ENCODE assay signal across 14 mouse cellular contexts in genomic region chr6:91160976-91161375, GRCm38 (mm10). TPM values are rescaled to one million over a fixed set of nuclear protein-coding genes. Genes with fewer than 3 reads are reported as not detected.
DNase-seq lines count a peak whose midpoint lies in the region; ATAC-seq and TF ChIP-seq lines count a peak whose summit lies in the region.
"Had no signal": no experiment of that assay in that cellular context is flagged by ENCODE, and none has a peak within 500 bp of the region (broad histone marks: within the 10 kb centered on the region; RNA-seq: fewer than 3 reads in every experiment).

No protein-coding gene starts in this region.

- intact Hi-C loops in left cerebral cortex, postnatal 10 days (cut with DNase I) = no loop called here

- H3K27me3 ChIP-seq in forebrain, embryonic 12.5 days = no peaks in the 10 kb centered on the region
- no peaks in the 10 kb centered on the region for H3K27me3 ChIP-seq in forebrain, postnatal 0 days (ENCODE audit: insufficient read depth, low read length)
- no peaks in the 10 kb centered on the region for H3K27me3 ChIP-seq in limb, embryonic 12.5 days
- no peaks in the 10 kb centered on the region for H3K27me3 ChIP-seq in limb, embryonic 10.5 days (ENCODE audit: low read depth, poor library complexity, severe bottlenecking)
- no peaks in the 10 kb centered on the region for H3K27me3 ChIP-seq in hindbrain, embryonic 13.5 days
- H3K27me3 ChIP-seq in liver, embryonic 16.5 days (ENCODE audit: control insufficient read depth, insufficient read depth, low read depth, low read length) = no peaks in the 10 kb centered on the region

- DNase-seq in forebrain, postnatal 0 days = no peak
- DNase-seq in limb, embryonic 10.5 days (ENCODE audit: low spot score) = no peak
- no peak for DNase-seq in left cerebral cortex, postnatal 10 days (ENCODE audit: extremely low spot score in 1 of 2, low spot score in 2 of 2)
- DNase-seq: lung, adult 2 months had no signal

- H3K4me2 ChIP-seq in forebrain, embryonic 12.5 days = no peak overlapping the region
- H3K4me2 ChIP-seq in forebrain, postnatal 0 days (ENCODE audit: low read depth) = no peak overlapping the region
- H3K4me2 ChIP-seq in limb, embryonic 12.5 days = no peak overlapping the region
- H3K4me2 ChIP-seq in hindbrain, embryonic 13.5 days = peak overlapping the region; percentile 16; the same call in 1 of the 2 replicates
- no peak overlapping the region for H3K4me2 ChIP-seq in liver, embryonic 16.5 days (ENCODE audit: low read depth, low read length)

- no peak for ATAC-seq in forebrain, embryonic 12.5 days (ENCODE audit: low FRiP score)
- no peak for ATAC-seq in forebrain, postnatal 0 days
- ATAC-seq in limb, embryonic 12.5 days (ENCODE audit: insufficient number of reproducible peaks, insufficient read depth, low FRiP score, low TSS enrichment, low read depth) = no peak
- no peak for ATAC-seq in hindbrain, embryonic 13.5 days (ENCODE audit: low FRiP score)
- no peak for ATAC-seq in liver, embryonic 16.5 days (ENCODE audit: low read depth)

- no peak for TF ChIP-seq CTCF in forebrain, postnatal 0 days (IDR thresholded peaks at IDR 0.05; ENCODE audit: low read depth)

- no peak overlapping the region for H3K4me3 ChIP-seq in forebrain, embryonic 12.5 days (replicated peaks)
- H3K4me3 ChIP-seq in forebrain, postnatal 0 days (ENCODE audit: low read depth, low read length) = no peak overlapping the region
- no peak overlapping the region for H3K4me3 ChIP-seq in limb, embryonic 12.5 days (replicated peaks)
- H3K4me3 ChIP-seq in limb, embryonic 10.5 days = no peak overlapping the region
- no peak overlapping the region for H3K4me3 ChIP-seq in hindbrain, embryonic 13.5 days
- no peak overlapping the region for H3K4me3 ChIP-seq in liver, embryonic 16.5 days (ENCODE audit: low read depth, low read length)
- H3K4me3 ChIP-seq: layer of hippocampus, adult 2 months had no signal

- H3K27ac ChIP-seq in forebrain, embryonic 12.5 days = 0 out of 2 replicates have a peak overlapping the region, but pooled peaks have one; percentile 56
- H3K27ac ChIP-seq in forebrain, postnatal 0 days (ENCODE audit: low read depth, low read length) = no peak overlapping the region
- peak overlapping the region; percentile 74; the same call in 1 of the 2 replicates for H3K27ac ChIP-seq in limb, embryonic 12.5 days
- H3K27ac ChIP-seq in limb, embryonic 10.5 days = no peak overlapping the region
- H3K27ac ChIP-seq in hindbrain, embryonic 13.5 days = peak overlapping the region; percentile 73
- peak overlapping the region; percentile 98 for H3K27ac ChIP-seq in liver, embryonic 16.5 days (ENCODE audit: low read length)
- H3K27ac ChIP-seq: macrophage had no signal

- WGBS in forebrain, embryonic 12.5 days = 72% methylated on average over 2 of the region's 2 CpGs
- 58% methylated on average over 2 of the region's 2 CpGs for WGBS in forebrain, postnatal 0 days
- WGBS in limb, embryonic 12.5 days = 65% methylated on average over 2 of the region's 2 CpGs
- 79% methylated on average over 2 of the region's 2 CpGs for WGBS in limb, embryonic 10.5 days
- WGBS in hindbrain, embryonic 13.5 days = 64% methylated on average over 2 of the region's 2 CpGs
- 81% methylated on average over 2 of the region's 2 CpGs for WGBS in liver, embryonic 16.5 days (ENCODE audit: insufficient replicate concordance)

- H3K4me1 ChIP-seq in forebrain, embryonic 12.5 days = peaks cover 54% of the 10 kb centered on the region
- H3K4me1 ChIP-seq in forebrain, postnatal 0 days (ENCODE audit: insufficient read depth) = peaks cover 36% of the 10 kb centered on the region
- peaks cover 48% of the 10 kb centered on the region for H3K4me1 ChIP-seq in limb, embryonic 12.5 days (replicated peaks)
- peaks cover 57% of the 10 kb centered on the region for H3K4me1 ChIP-seq in limb, embryonic 10.5 days
- H3K4me1 ChIP-seq in hindbrain, embryonic 13.5 days (replicated peaks) = peaks cover 79% of the 10 kb centered on the region
- H3K4me1 ChIP-seq in liver, embryonic 16.5 days (ENCODE audit: control insufficient read depth, low read depth, low read length) = peaks cover 87% of the 10 kb centered on the region

- peaks cover 12% of the 10 kb centered on the region; the same call in 1 of the 2 replicates for H3K36me3 ChIP-seq in forebrain, embryonic 12.5 days (replicated peaks)
- peaks cover 4% of the 10 kb centered on the region; the same call in 1 of the 2 replicates for H3K36me3 ChIP-seq in forebrain, postnatal 0 days (ENCODE audit: insufficient read depth)
- peaks cover 18% of the 10 kb centered on the region for H3K36me3 ChIP-seq in limb, embryonic 12.5 days
- H3K36me3 ChIP-seq in limb, embryonic 10.5 days = peaks cover 11% of the 10 kb centered on the region
- H3K36me3 ChIP-seq in hindbrain, embryonic 13.5 days = peaks cover 17% of the 10 kb centered on the region
- H3K36me3 ChIP-seq in liver, embryonic 16.5 days (ENCODE audit: control insufficient read depth, insufficient read depth) = no peaks in the 10 kb centered on the region

- no peak overlapping the region for H3K9ac ChIP-seq in forebrain, embryonic 12.5 days
- no peak overlapping the region for H3K9ac ChIP-seq in forebrain, postnatal 0 days
- no peak overlapping the region for H3K9ac ChIP-seq in limb, embryonic 12.5 days (replicated peaks)
- H3K9ac ChIP-seq in hindbrain, embryonic 13.5 days = peak overlapping the region; percentile 55; the same call in 1 of the 2 replicates
- no peak overlapping the region for H3K9ac ChIP-seq in liver, embryonic 16.5 days (ENCODE audit: low read depth, low read length)

- H3K9me3 ChIP-seq in forebrain, embryonic 12.5 days = no peaks in the 10 kb centered on the region
- no peaks in the 10 kb centered on the region for H3K9me3 ChIP-seq in forebrain, postnatal 0 days (ENCODE audit: low read length)
- H3K9me3 ChIP-seq in limb, embryonic 12.5 days = no peaks in the 10 kb centered on the region
- no peaks in the 10 kb centered on the region for H3K9me3 ChIP-seq in limb, embryonic 10.5 days (replicated peaks)
- no peaks in the 10 kb centered on the region for H3K9me3 ChIP-seq in hindbrain, embryonic 13.5 days
- no peaks in the 10 kb centered on the region for H3K9me3 ChIP-seq in liver, embryonic 16.5 days (replicated peaks; ENCODE audit: control insufficient read depth, low read length)

RNA-seq across cellular contexts. Expression of gene Hdac11, which starts 4.5 kb away (rescaled TPM):
- 16.3 and 18.0 TPM in 2 replicates for polyA plus RNA-seq in forebrain, embryonic 12.5 days (2016; fragmentation: Nextera tagmentation; extraction: Ambion mirVana)
- 70.3 and 81.0 TPM in 2 replicates for total RNA-seq in forebrain, postnatal 0 days (2014; rRNA removed)
- polyA plus RNA-seq in forebrain, postnatal 0 days (2015; fragmentation: Nextera tagmentation; extraction: Ambion mirVana) = 27.4 and 34.5 TPM in 2 replicates
- 16.4 and 16.9 TPM in 2 replicates for polyA plus RNA-seq in limb, embryonic 12.5 days (2016; fragmentation: Nextera tagmentation; extraction: Ambion mirVana)
- polyA plus RNA-seq in limb, embryonic 10.5 days (2016; fragmentation: Nextera tagmentation; extraction: Ambion mirVana) = 10.0 and 12.8 TPM in 2 replicates
- 33.6 and 34.2 TPM in 2 replicates for polyA plus RNA-seq in hindbrain, embryonic 13.5 days (2015; fragmentation: Nextera tagmentation; extraction: Ambion mirVana)
- polyA plus RNA-seq in liver, embryonic 16.5 days (2015; fragmentation: Nextera tagmentation; extraction: Ambion mirVana) = 4.5 and 4.8 TPM in 2 replicates
- total RNA-seq in left cerebral cortex, postnatal 10 days (2021) = 100 to 1,000 TPM; 111 to 117 TPM

RNA-seq across cellular contexts. Expression of gene Nup210, which starts 44.3 kb away (rescaled TPM):
- polyA plus RNA-seq in forebrain, embryonic 12.5 days (2016; fragmentation: Nextera tagmentation; extraction: Ambion mirVana) = 32.7 and 37.9 TPM in 2 replicates
- 36.6 and 52.6 TPM in 2 replicates for total RNA-seq in forebrain, postnatal 0 days (2014; rRNA removed)
- 9.1 and 12.5 TPM in 2 replicates for polyA plus RNA-seq in forebrain, postnatal 0 days (2015; fragmentation: Nextera tagmentation; extraction: Ambion mirVana)
- polyA plus RNA-seq in limb, embryonic 12.5 days (2016; fragmentation: Nextera tagmentation; extraction: Ambion mirVana) = 5.1 and 5.4 TPM in 2 replicates
- 7.2 and 10.7 TPM in 2 replicates for polyA plus RNA-seq in limb, embryonic 10.5 days (2016; fragmentation: Nextera tagmentation; extraction: Ambion mirVana)
- 17.0 and 17.4 TPM in 2 replicates for polyA plus RNA-seq in hindbrain, embryonic 13.5 days (2015; fragmentation: Nextera tagmentation; extraction: Ambion mirVana)
- polyA plus RNA-seq in liver, embryonic 16.5 days (2015; fragmentation: Nextera tagmentation; extraction: Ambion mirVana) = 32.3 and 33.2 TPM in 2 replicates
- total RNA-seq in left cerebral cortex, postnatal 10 days (2021) = 10 to 100 TPM; 35.6 to 36.7 TPM
- polyA plus RNA-seq: C2C12 had no signal

RNA-seq across cellular contexts. Expression of gene Fbln2, which starts 51.3 kb away (rescaled TPM):
- polyA plus RNA-seq in forebrain, embryonic 12.5 days (2016; fragmentation: Nextera tagmentation; extraction: Ambion mirVana) = 39.4 and 45.6 TPM in 2 replicates
- total RNA-seq in forebrain, postnatal 0 days (2014; rRNA removed) = 26.7 and 41.1 TPM in 2 replicates
- polyA plus RNA-seq in forebrain, postnatal 0 days (2015; fragmentation: Nextera tagmentation; extraction: Ambion mirVana) = 18.6 and 19.6 TPM in 2 replicates
- 126 and 129 TPM in 2 replicates for polyA plus RNA-seq in limb, embryonic 12.5 days (2016; fragmentation: Nextera tagmentation; extraction: Ambion mirVana)
- polyA plus RNA-seq in limb, embryonic 10.5 days (2016; fragmentation: Nextera tagmentation; extraction: Ambion mirVana) = 61.9 and 101 TPM in 2 replicates
- polyA plus RNA-seq in hindbrain, embryonic 13.5 days (2015; fragmentation: Nextera tagmentation; extraction: Ambion mirVana) = 27.4 and 32.0 TPM in 2 replicates
- 5.7 and 8.0 TPM in 2 replicates for polyA plus RNA-seq in liver, embryonic 16.5 days (2015; fragmentation: Nextera tagmentation; extraction: Ambion mirVana)
- 10 to 100 TPM in 1 of 2 experiments, 1 to 10 TPM in 1; 9.8 to 10.9 TPM for total RNA-seq in left cerebral cortex, postnatal 10 days (2021)
- total RNA-seq: common myeloid progenitor, adult 5-6 weeks; hematopoietic stem cell, adult 5-6 weeks; neutrophil, adult 5-6 weeks had no signal

Comparison
In these comparisons a context has a peak if more than half of its experiments do, and no peak if none do; other contexts are left out.
1. H3K27ac ChIP-seq: peak in forebrain, embryonic 12.5 days (single experiment), limb, embryonic 12.5 days (single experiment), hindbrain, embryonic 13.5 days (single experiment) and liver, embryonic 16.5 days (single experiment); none in forebrain, postnatal 0 days (single experiment) and limb, embryonic 10.5 days (single experiment).